ENCODE assay signal across 9 mouse cellular contexts in genomic region chr2:35609317-35609716, GRCm38 (mm10). TPM values are rescaled to one million over a fixed set of nuclear protein-coding genes. Genes with fewer than 3 reads are reported as not detected.
DNase-seq lines count a peak whose midpoint lies in the region; ATAC-seq lines count a peak whose summit lies in the region.
"Had no signal": no experiment of that assay in that cellular context is flagged by ENCODE, and none has a peak within 500 bp of the region (broad histone marks: within the 10 kb centered on the region; RNA-seq: fewer than 3 reads in every experiment).

No protein-coding gene starts in this region.

- DNase-seq in gastrocnemius, postnatal 14 days = peak; percentile 44
- no peak for DNase-seq in gastrocnemius, postnatal 4 days (ENCODE audit: low spot score in 2 of 2)
- DNase-seq in 416B (ENCODE audit: low read depth) = peak; percentile 8
- peak; percentile 78 to 81 for DNase-seq in cerebellum, postnatal 10 days
- peak; percentile 69 for DNase-seq in heart, postnatal 4 days
- DNase-seq in spleen, postnatal 4 days (ENCODE audit: low spot score in 2 of 2) = no peak
- no peak for DNase-seq in B cell, adult 2 months

- no peaks in the 10 kb centered on the region for H3K9me3 ChIP-seq in midbrain, embryonic 15.5 days
- H3K9me3 ChIP-seq: neural tube, embryonic 12.5 days had no signal

- H3K27me3 ChIP-seq in midbrain, embryonic 15.5 days (replicated peaks) = no peaks in the 10 kb centered on the region
- H3K27me3 ChIP-seq: neural tube, embryonic 12.5 days had no signal

- peak; percentile 25; the same call in 1 of the 2 replicates for ATAC-seq in midbrain, embryonic 15.5 days (replicated peaks)

- no peak overlapping the region for H3K9ac ChIP-seq in midbrain, embryonic 15.5 days
- H3K9ac ChIP-seq: neural tube, embryonic 12.5 days had no signal

- intact Hi-C loops in gastrocnemius, postnatal 14 days (cut with DNase I; ENCODE audit: low total_unique reads) = no loop called here

- H3K4me3 ChIP-seq in midbrain, embryonic 15.5 days = no peak overlapping the region
- H3K4me3 ChIP-seq: neural tube, embryonic 12.5 days had no signal

- no peak overlapping the region for H3K4me2 ChIP-seq in midbrain, embryonic 15.5 days

- H3K27ac ChIP-seq in midbrain, embryonic 15.5 days = no peak overlapping the region
- H3K27ac ChIP-seq: neural tube, embryonic 12.5 days had no signal

- WGBS in midbrain, embryonic 15.5 days = 66% methylated on average over 9 of the region's 9 CpGs

- H3K36me3 ChIP-seq in midbrain, embryonic 15.5 days (replicated peaks) = no peaks in the 10 kb centered on the region
- H3K36me3 ChIP-seq: neural tube, embryonic 12.5 days had no signal

- peaks cover 35% of the 10 kb centered on the region for H3K4me1 ChIP-seq in midbrain, embryonic 15.5 days

RNA-seq across cellular contexts. Expression of gene Dab2ip, which starts 51.3 kb away (rescaled TPM):
- total RNA-seq in gastrocnemius, postnatal 14 days (2021) = 10 to 100 TPM; 42.8 to 46.3 TPM
- total RNA-seq in gastrocnemius, postnatal 4 days (2021) = 10 to 100 TPM; 72.7 to 80.4 TPM
- total RNA-seq in heart, postnatal 4 days (2021) = 10 to 100 TPM; 54.6 to 55.2 TPM
- 75.5 and 79.7 TPM in 2 replicates for polyA plus RNA-seq in midbrain, embryonic 15.5 days (2015; fragmentation: Nextera tagmentation; extraction: Ambion mirVana)

Comparison
In these comparisons a context has a peak if more than half of its experiments do, and no peak if none do; other contexts are left out.
1. DNase-seq: peak in gastrocnemius, postnatal 14 days (single experiment), 416B (single experiment), cerebellum, postnatal 10 days (2 of 2) and heart, postnatal 4 days (single experiment); none in gastrocnemius, postnatal 4 days (0 of 2), spleen, postnatal 4 days (0 of 2) and B cell, adult 2 months (0 of 2).